Mouse (Mus musculus): Measurements from ENCODE around the gene Mdga2. TPM values are rescaled to one million over a fixed set of nuclear protein-coding genes. Genes with fewer than 3 reads are reported as not detected.
A peak's percentile ranks its signal among the peaks of the same experiment; 100 is the strongest.

The Mdga2 gene
- total and polyA plus RNA-seq, 3 experiments: 0.27 TPM; not detected in 2

GRCm38 (mm10) chr12:67035509-67036261 is 186.7 kb downstream of the Mdga2 start:
- no peak overlapping the region for H3K9ac ChIP-seq (ENCODE audit: insufficient read depth, low read depth)
- no peaks in the 10 kb centered on the region for H3K36me3 ChIP-seq (replicated peaks in 1 of 2; ENCODE audit: control insufficient read depth in 1 of 2, insufficient read depth in 1 of 2, low read length in 1 of 2)
- DNase-seq (ENCODE audit: extremely low read depth): no peak
- dilution Hi-C loops (cut with MboI; ENCODE audit: extremely low pct_ligation_motif_present, extremely low pct_unique_long_range_greater_than_20kb, low sequenced_read_pairs): no loop called here
- no peaks in the 10 kb centered on the region for H3K79me2 ChIP-seq (replicated peaks; ENCODE audit: control insufficient read depth, extremely low read depth, insufficient read depth, poor library complexity, severe bottlenecking)
- in situ Hi-C loops (cut with MboI; ENCODE audit: low pct_ligation_motif_present, low pct_unique_long_range_greater_than_20kb, low sequenced_read_pairs): no loop called here
- TF ChIP-seq ZNF384 (IDR thresholded peaks at IDR 0.05; ENCODE audit: low read depth, low read length) (no peak), MAFK (IDR thresholded peaks at IDR 0.05; ENCODE audit: insufficient replicate concordance, low read length) (no peak), SMC3 (IDR thresholded peaks at IDR 0.05; ENCODE audit: low read depth, low read length) (no peak), HCFC1 (IDR thresholded peaks at IDR 0.05; ENCODE audit: low read depth, low read length) (no peak), SIN3A (IDR thresholded peaks at IDR 0.05; ENCODE audit: low read length) (no peak), POLR2AphosphoS2 (IDR thresholded peaks at IDR 0.05; ENCODE audit: low read depth, low read length) (no peak), PAX5 (IDR thresholded peaks at IDR 0.05; ENCODE audit: low read length) (no peak), MAZ (IDR thresholded peaks at IDR 0.05; ENCODE audit: low read depth, low read length) (no peak), ZKSCAN1 (IDR thresholded peaks at IDR 0.05; ENCODE audit: borderline replicate concordance, low read depth, low read length) (no peak)
- H3K27ac ChIP-seq (ENCODE audit: insufficient read depth, low read depth): no peak overlapping the region
- no peaks in the 10 kb centered on the region for H3K9me3 ChIP-seq (replicated peaks; ENCODE audit: low read length)
- H3K27me3 ChIP-seq (replicated peaks): no peaks in the 10 kb centered on the region
- no peaks in the 10 kb centered on the region for H3K4me1 ChIP-seq (ENCODE audit: control insufficient read depth in 1 of 2, insufficient read depth in 2 of 2)
- no peak overlapping the region for H3K4me3 ChIP-seq (replicated peaks in 1 of 3; ENCODE audit: low read depth in 2 of 3, low read length in 2 of 3, poor library complexity in 1 of 3)
- H3K4me2 ChIP-seq (ENCODE audit: insufficient read depth, low read depth, poor library complexity, severe bottlenecking): no peak overlapping the region

GRCm38 (mm10) chr12:67017192-67017591 is 205.2 kb downstream of the Mdga2 start:
- Histone ChIP-seq H3K4me3 (replicated peaks in 1 of 3; ENCODE audit: low read depth in 2 of 3, low read length in 2 of 3, poor library complexity in 1 of 3) (no peak overlapping the region), H3K4me1 (ENCODE audit: control insufficient read depth in 1 of 2, insufficient read depth in 2 of 2) (peaks cover 0 to 6% of the 10 kb centered on the region in 2 experiments; a peak in 1 of 4 replicates), H3K79me2 (replicated peaks; ENCODE audit: control insufficient read depth, extremely low read depth, insufficient read depth, poor library complexity, severe bottlenecking) (no peaks in the 10 kb centered on the region), H3K9ac (ENCODE audit: insufficient read depth, low read depth) (no peak overlapping the region), H3K27ac (ENCODE audit: insufficient read depth, low read depth) (no peak overlapping the region), H3K9me3 (replicated peaks; ENCODE audit: low read length) (no peaks in the 10 kb centered on the region), H3K36me3 (replicated peaks in 1 of 2; ENCODE audit: control insufficient read depth in 1 of 2, insufficient read depth in 1 of 2, low read length in 1 of 2) (no peaks in the 10 kb centered on the region), H3K27me3 (replicated peaks) (no peaks in the 10 kb centered on the region), H3K4me2 (ENCODE audit: insufficient read depth, low read depth, poor library complexity, severe bottlenecking) (no peak overlapping the region)
- dilution Hi-C loops (cut with MboI; ENCODE audit: extremely low pct_ligation_motif_present, extremely low pct_unique_long_range_greater_than_20kb, low sequenced_read_pairs) (no loop called here), in situ Hi-C loops (cut with MboI; ENCODE audit: low pct_ligation_motif_present, low pct_unique_long_range_greater_than_20kb, low sequenced_read_pairs) (no loop called here)
- TF ChIP-seq RAD21 (IDR thresholded peaks at IDR 0.05; ENCODE audit: low read depth, low read length): no peak
- DNase-seq (ENCODE audit: extremely low read depth): no peak

- DNase-seq (ENCODE audit: extremely low read depth): peak; percentile 24
- H3K4me3 ChIP-seq (replicated peaks in 1 of 3; ENCODE audit: low read depth in 2 of 3, low read length in 2 of 3, poor library complexity in 1 of 3): no peak overlapping the region
- no peak overlapping the region for H3K9ac ChIP-seq (ENCODE audit: insufficient read depth, low read depth)
- in situ Hi-C loops (cut with MboI; ENCODE audit: low pct_ligation_motif_present, low pct_unique_long_range_greater_than_20kb, low sequenced_read_pairs) (no loop called here), dilution Hi-C loops (cut with MboI; ENCODE audit: extremely low pct_ligation_motif_present, extremely low pct_unique_long_range_greater_than_20kb, low sequenced_read_pairs) (no loop called here)
- no peak overlapping the region for H3K27ac ChIP-seq (ENCODE audit: insufficient read depth, low read depth)
- H3K27me3 ChIP-seq (replicated peaks): no peaks in the 10 kb centered on the region
- TF ChIP-seq MXI1 (IDR thresholded peaks at IDR 0.05; ENCODE audit: low read depth, low read length) (no peak), IRF4 (IDR thresholded peaks at IDR 0.05; ENCODE audit: low read depth, low read length) (no peak), ZMIZ1 (IDR thresholded peaks at IDR 0.05; ENCODE audit: low read depth, low read length) (no peak), USF1 (IDR thresholded peaks at IDR 0.05; ENCODE audit: low read depth, low read length) (no peak), TCF12 (IDR thresholded peaks at IDR 0.05; ENCODE audit: low read depth, low read length) (no peak), RCOR1 (conservative IDR thresholded peaks at IDR 0.05; ENCODE audit: low read depth, low read length) (no peak), NRF1 (IDR thresholded peaks at IDR 0.05; ENCODE audit: low read depth, low read length) (no peak), ETS1 (conservative IDR thresholded peaks at IDR 0.05; ENCODE audit: low read depth, low read length) (no peak)
- H3K79me2 ChIP-seq (replicated peaks; ENCODE audit: control insufficient read depth, extremely low read depth, insufficient read depth, poor library complexity, severe bottlenecking): no peaks in the 10 kb centered on the region
- H3K36me3 ChIP-seq (replicated peaks in 1 of 2; ENCODE audit: control insufficient read depth in 1 of 2, insufficient read depth in 1 of 2, low read length in 1 of 2): no peaks in the 10 kb centered on the region
- no peaks in the 10 kb centered on the region for H3K9me3 ChIP-seq (replicated peaks; ENCODE audit: low read length)
- no peak overlapping the region for H3K4me2 ChIP-seq (ENCODE audit: insufficient read depth, low read depth, poor library complexity, severe bottlenecking)
- peaks cover 0 to 24% of the 10 kb centered on the region in 2 experiments; a peak in 2 of 4 replicates for H3K4me1 ChIP-seq (ENCODE audit: control insufficient read depth in 1 of 2, insufficient read depth in 2 of 2)
Measured at GRCm38 (mm10) chr12:67011368-67011767, 211.0 kb downstream of the Mdga2 start.
